In the genomic region with DNA sequence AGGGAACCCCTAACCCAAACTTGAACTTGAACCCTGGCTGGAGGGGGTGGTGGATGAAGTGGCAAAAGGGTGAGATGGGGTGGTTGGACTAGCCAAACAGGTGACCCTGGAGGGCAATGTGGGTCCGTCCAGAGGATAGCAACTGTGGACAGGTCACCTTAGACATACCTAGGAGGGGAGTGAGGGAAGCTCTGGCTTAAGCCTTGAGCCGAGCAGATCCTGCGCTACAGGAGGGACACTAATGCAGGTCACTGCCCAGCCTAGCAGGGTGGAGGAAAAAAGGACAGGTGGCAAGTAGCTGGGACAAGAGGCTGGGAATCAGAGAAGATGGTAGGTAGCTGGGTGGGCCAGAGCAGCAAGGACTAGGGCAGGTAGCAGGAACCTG, we compare ENCODE assay signal across 8 mouse cellular contexts. TPM values are rescaled to one million over a fixed set of nuclear protein-coding genes. Genes with fewer than 3 reads are reported as not detected.
DNase-seq lines count a peak whose midpoint lies in the region; ATAC-seq and TF ChIP-seq lines count a peak whose summit lies in the region.

No protein-coding gene starts in this region.

- H3K79me2 ChIP-seq in CH12.LX (replicated peaks; ENCODE audit: control insufficient read depth, extremely low read depth, insufficient read depth, poor library complexity, severe bottlenecking), result peaks cover 58% of the 10 kb centered on the region

- dilution Hi-C loops in CH12.LX (cut with MboI; ENCODE audit: extremely low pct_ligation_motif_present, extremely low pct_unique_long_range_greater_than_20kb, low sequenced_read_pairs), result no loop called here

- no peaks in the 10 kb centered on the region for H3K27me3 ChIP-seq in CH12.LX (replicated peaks)
- no peaks in the 10 kb centered on the region for H3K27me3 ChIP-seq in forebrain, embryonic 15.5 days
- H3K27me3 ChIP-seq in liver, embryonic 15.5 days, result no peaks in the 10 kb centered on the region

- no peak for ATAC-seq in forebrain, embryonic 15.5 days (replicated peaks)
- no peak for ATAC-seq in liver, embryonic 15.5 days (ENCODE audit: insufficient read depth)
- no peak for ATAC-seq in cerebellum, adult (ENCODE audit: insufficient number of reproducible peaks, low FRiP score, low TSS enrichment)
- no peak for ATAC-seq in activated CD4-positive, CD25-positive, alpha-beta regulatory T cell, adult 4 months

- peaks cover 44 to 58% of the 10 kb centered on the region in 2 experiments for H3K4me1 ChIP-seq in CH12.LX (ENCODE audit: control insufficient read depth in 1 of 2, insufficient read depth in 2 of 2)
- peaks cover 50% of the 10 kb centered on the region for H3K4me1 ChIP-seq in forebrain, embryonic 15.5 days
- H3K4me1 ChIP-seq in liver, embryonic 15.5 days (replicated peaks), result peaks cover 91% of the 10 kb centered on the region

- peak overlapping the region; percentile 58 for H3K4me2 ChIP-seq in CH12.LX (ENCODE audit: insufficient read depth, low read depth, poor library complexity, severe bottlenecking)
- H3K4me2 ChIP-seq in forebrain, embryonic 15.5 days (replicated peaks), result peak overlapping the region; percentile 95
- peak overlapping the region; percentile 95 for H3K4me2 ChIP-seq in liver, embryonic 15.5 days

- no peak for TF ChIP-seq CTCF in CH12.LX (conservative IDR thresholded peaks at IDR 0.05 in 1 of 2, IDR thresholded peaks at IDR 0.05 in 1 of 2; ENCODE audit: low read depth in 2 of 2, low read length in 2 of 2)

- H3K9me3 ChIP-seq in CH12.LX (replicated peaks; ENCODE audit: low read length), result no peaks in the 10 kb centered on the region
- no peaks in the 10 kb centered on the region for H3K9me3 ChIP-seq in forebrain, embryonic 15.5 days
- no peaks in the 10 kb centered on the region for H3K9me3 ChIP-seq in liver, embryonic 15.5 days (replicated peaks)

- no peak for TF ChIP-seq RAD21 in CH12.LX (IDR thresholded peaks at IDR 0.05; ENCODE audit: low read depth, low read length)

- no peak for TF ChIP-seq EP300 in CH12.LX (IDR thresholded peaks at IDR 0.05; ENCODE audit: low read length)

- peak overlapping the region; percentile 83 for H3K9ac ChIP-seq in CH12.LX (ENCODE audit: insufficient read depth, low read depth)
- peak overlapping the region; percentile 90 for H3K9ac ChIP-seq in forebrain, embryonic 15.5 days (replicated peaks)
- H3K9ac ChIP-seq in liver, embryonic 15.5 days, result peak overlapping the region; percentile 98

- H3K36me3 ChIP-seq in CH12.LX (replicated peaks in 1 of 2; ENCODE audit: control insufficient read depth in 1 of 2, insufficient read depth in 1 of 2, low read length in 1 of 2), result peaks cover 14 to 44% of the 10 kb centered on the region in 2 experiments
- no peaks in the 10 kb centered on the region for H3K36me3 ChIP-seq in forebrain, embryonic 15.5 days
- H3K36me3 ChIP-seq in liver, embryonic 15.5 days (replicated peaks), result peaks cover 39% of the 10 kb centered on the region

- peak; percentile 91 for DNase-seq in heart, adult 11 months
- DNase-seq in heart, adult 18-20 months, result no peak
- no peak for DNase-seq in CH12.LX (ENCODE audit: extremely low read depth)
- DNase-seq in gastrocnemius, postnatal 10 days, result no peak

- H3K4me3 ChIP-seq in CH12.LX (replicated peaks in 1 of 3; ENCODE audit: low read depth in 2 of 3, low read length in 2 of 3, poor library complexity in 1 of 3), result peak overlapping the region; percentile 85 to 90 (median 85)
- peak overlapping the region; percentile 100 for H3K4me3 ChIP-seq in forebrain, embryonic 15.5 days
- peak overlapping the region; percentile 89 for H3K4me3 ChIP-seq in liver, embryonic 15.5 days (replicated peaks)

- no peak for TF ChIP-seq POLR2A in CH12.LX (IDR thresholded peaks at IDR 0.05; ENCODE audit: low read depth, low read length)

- in situ Hi-C loops in CH12.LX (cut with MboI; ENCODE audit: low pct_ligation_motif_present, low pct_unique_long_range_greater_than_20kb, low sequenced_read_pairs), result no loop called here

- 29% methylated on average over 3 of the region's 3 CpGs for WGBS in forebrain, embryonic 15.5 days
- WGBS in liver, embryonic 15.5 days (ENCODE audit: insufficient replicate concordance), result 14% methylated on average over 3 of the region's 3 CpGs

- H3K27ac ChIP-seq in CH12.LX (ENCODE audit: insufficient read depth, low read depth), result no peak overlapping the region
- H3K27ac ChIP-seq in forebrain, embryonic 15.5 days (replicated peaks), result no peak overlapping the region
- peak overlapping the region; percentile 96 for H3K27ac ChIP-seq in liver, embryonic 15.5 days (replicated peaks)

TF ChIP-seq in CH12.LX, 34 proteins besides CTCF, POLR2A, EP300 and RAD21:
- TF ChIP-seq BHLHE40 (IDR thresholded peaks at IDR 0.05; ENCODE audit: low read depth, low read length) (no peak), POLR2AphosphoS2 (IDR thresholded peaks at IDR 0.05; ENCODE audit: low read depth, low read length) (no peak), PAX5 (IDR thresholded peaks at IDR 0.05; ENCODE audit: low read length) (no peak), JUND (conservative IDR thresholded peaks at IDR 0.05; ENCODE audit: low read depth, low read length) (no peak), RCOR1 (conservative IDR thresholded peaks at IDR 0.05; ENCODE audit: low read depth, low read length) (no peak), MAFK (IDR thresholded peaks at IDR 0.05; ENCODE audit: insufficient replicate concordance, low read length) (no peak), SMC3 (IDR thresholded peaks at IDR 0.05; ENCODE audit: low read depth, low read length) (no peak)

RNA-seq across cellular contexts. Expression of a gene that starts 1.1 kb away (rescaled TPM):
- 10 to 100 TPM; 46.1 to 46.8 TPM for total RNA-seq in heart, adult 18-20 months (2021)
- total RNA-seq in CH12.LX (2012; rRNA removed) (39.6 and 45.7 TPM in 2 replicates), CH12.LX (2014; rRNA removed) (27.0 and 31.1 TPM in 2 replicates)
- polyA plus RNA-seq in CH12.LX (2012; ENCODE audit: insufficient read length, low read depth), result 42.4 and 44.4 TPM in 2 replicates
- polyA plus RNA-seq in forebrain, embryonic 15.5 days (2015; fragmentation: Nextera tagmentation; extraction: Ambion mirVana), result 17.5 and 17.8 TPM in 2 replicates
- 9.7 and 10.6 TPM in 2 replicates for polyA plus RNA-seq in liver, embryonic 15.5 days (2015; fragmentation: Nextera tagmentation; extraction: Ambion mirVana)
- 10 to 100 TPM; 34.2 to 37.3 TPM for total RNA-seq in gastrocnemius, postnatal 10 days (2021)
- 10 to 100 TPM; 12.1 to 15.3 TPM for polyA plus RNA-seq in activated CD4-positive, CD25-positive, alpha-beta regulatory T cell, adult 4 months (2017; shearing (Covaris generic))

RNA-seq across cellular contexts. Expression of a gene that starts 21.4 kb away (rescaled TPM):
- 1 to 10 TPM; 5.1 to 6.6 TPM for total RNA-seq in heart, adult 18-20 months (2021)
- total RNA-seq in CH12.LX (2012; rRNA removed) (0.08 and 0.13 TPM in 2 replicates), CH12.LX (2014; rRNA removed) (not detected in 2 replicates)
- 0.16 TPM in 1 of 2 replicates, not detected in the other for polyA plus RNA-seq in CH12.LX (2012; ENCODE audit: insufficient read length, low read depth)
- 0.14 TPM in 1 of 2 replicates, not detected in the other for polyA plus RNA-seq in forebrain, embryonic 15.5 days (2015; fragmentation: Nextera tagmentation; extraction: Ambion mirVana)
- polyA plus RNA-seq in liver, embryonic 15.5 days (2015; fragmentation: Nextera tagmentation; extraction: Ambion mirVana), result 1.3 and 2.1 TPM in 2 replicates
- total RNA-seq in gastrocnemius, postnatal 10 days (2021), result 10 to 100 TPM; 18.4 to 20.2 TPM
- under 1 TPM in 1 of 2 experiments, not detected in 1; 0.95 TPM for polyA plus RNA-seq in activated CD4-positive, CD25-positive, alpha-beta regulatory T cell, adult 4 months (2017; shearing (Covaris generic))

RNA-seq across cellular contexts. Expression of a gene that starts 22.4 kb away (rescaled TPM):
- under 1 TPM in 1 of 2 experiments, not detected in 1; 0.28 TPM for total RNA-seq in heart, adult 18-20 months (2021)
- total RNA-seq in CH12.LX (2012; rRNA removed) (0.08 and 0.17 TPM in 2 replicates), CH12.LX (2014; rRNA removed) (not detected in 2 replicates)
- 0.26 TPM in 1 of 2 replicates, not detected in the other for polyA plus RNA-seq in CH12.LX (2012; ENCODE audit: insufficient read length, low read depth)
- 0.87 and 5.1 TPM in 2 replicates for polyA plus RNA-seq in forebrain, embryonic 15.5 days (2015; fragmentation: Nextera tagmentation; extraction: Ambion mirVana)
- polyA plus RNA-seq in liver, embryonic 15.5 days (2015; fragmentation: Nextera tagmentation; extraction: Ambion mirVana), result 0.10 and 0.26 TPM in 2 replicates
- 1 to 10 TPM; 3.9 to 5.3 TPM for total RNA-seq in gastrocnemius, postnatal 10 days (2021)
- polyA plus RNA-seq in activated CD4-positive, CD25-positive, alpha-beta regulatory T cell, adult 4 months (2017; shearing (Covaris generic)), result under 1 TPM in 1 of 2 experiments, not detected in 1; 0.79 TPM

RNA-seq across cellular contexts. Expression of a gene that starts 36.4 kb away (rescaled TPM):
- under 1 TPM; 0.55 to 0.57 TPM for total RNA-seq in heart, adult 18-20 months (2021)
- 0.13 TPM in 1 of 2 replicates, not detected in the other for total RNA-seq in CH12.LX (2012; rRNA removed)
- total RNA-seq in CH12.LX (2014; rRNA removed), result not detected in 2 replicates
- not detected in 2 replicates for polyA plus RNA-seq in CH12.LX (2012; ENCODE audit: insufficient read length, low read depth)
- 31.3 and 31.9 TPM in 2 replicates for polyA plus RNA-seq in forebrain, embryonic 15.5 days (2015; fragmentation: Nextera tagmentation; extraction: Ambion mirVana)
- polyA plus RNA-seq in liver, embryonic 15.5 days (2015; fragmentation: Nextera tagmentation; extraction: Ambion mirVana), result 0.13 and 0.25 TPM in 2 replicates
- 10 to 100 TPM; 20.0 to 23.6 TPM for total RNA-seq in gastrocnemius, postnatal 10 days (2021)
- not detected for polyA plus RNA-seq in activated CD4-positive, CD25-positive, alpha-beta regulatory T cell, adult 4 months (2017; shearing (Covaris generic))

RNA-seq across cellular contexts. Expression of a gene that starts 49.7 kb away (rescaled TPM):
- total RNA-seq in heart, adult 18-20 months (2021), result 100 to 1,000 TPM; 157 to 174 TPM
- total RNA-seq in CH12.LX (2012; rRNA removed) (204 and 243 TPM in 2 replicates), CH12.LX (2014; rRNA removed) (134 and 139 TPM in 2 replicates)
- 148 and 191 TPM in 2 replicates for polyA plus RNA-seq in CH12.LX (2012; ENCODE audit: insufficient read length, low read depth)
- polyA plus RNA-seq in forebrain, embryonic 15.5 days (2015; fragmentation: Nextera tagmentation; extraction: Ambion mirVana), result 266 and 271 TPM in 2 replicates
- 190 and 246 TPM in 2 replicates for polyA plus RNA-seq in liver, embryonic 15.5 days (2015; fragmentation: Nextera tagmentation; extraction: Ambion mirVana)
- total RNA-seq in gastrocnemius, postnatal 10 days (2021), result 100 to 1,000 TPM; 140 to 158 TPM
- polyA plus RNA-seq in activated CD4-positive, CD25-positive, alpha-beta regulatory T cell, adult 4 months (2017; shearing (Covaris generic)), result 100 to 1,000 TPM; 312 to 332 TPM
